Mouse (Mus musculus): ENCODE measurements around the gene Tmem140.

DNA sequence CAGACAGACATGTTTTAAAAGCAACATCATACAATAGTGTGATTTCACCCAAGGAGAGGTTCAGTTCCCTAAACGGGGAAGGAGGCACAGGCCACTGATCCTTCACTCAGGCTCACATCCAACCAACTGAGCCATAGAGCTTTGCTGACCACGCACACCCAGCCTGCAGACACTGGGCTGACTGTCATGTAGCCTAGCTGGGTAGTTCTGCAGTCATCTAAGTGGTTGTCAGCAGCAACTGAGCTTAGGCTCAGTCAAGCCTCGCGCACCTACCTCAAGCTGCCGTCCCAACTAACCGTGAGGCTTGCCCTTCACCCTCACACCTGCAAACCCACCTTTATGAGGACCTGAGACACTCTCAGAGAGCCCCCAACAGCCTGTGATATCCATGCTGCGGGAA is 9.0 kb downstream of the Tmem140 start:
- TF ChIP-seq CTCF (IDR thresholded peaks at IDR 0.05; ENCODE audit: insufficient read depth, low read depth, low read length) (no peak), POLR2A (IDR thresholded peaks at IDR 0.05; ENCODE audit: insufficient read depth, low read depth, low read length) (no peak)
